Mouse (Mus musculus) left cerebral cortex, postnatal 10 days (tissue): Measurements from ENCODE around the gene Kat5. TPM values are rescaled to one million over a fixed set of nuclear protein-coding genes. Genes with fewer than 3 reads are reported as not detected.

ENCODE experiments used
- DNase-seq, 2 experiments: peaks; one replicate each; pipeline ENCODE4 v3.0.0; 2021 to 2022; ENCODE audit warnings: low spot score in 2 of 2, mixed read lengths in 1 of 2; ENCODE audit errors: extremely low spot score in 1 of 2
- intact Hi-C: fragments of 180-260 bp; cut with DNase I; formaldehyde crosslinking; loops from one replicate; pipeline ENCODE4 v1.15.1; 2025
- total RNA-seq, 2 experiments: library from RNA; stranded (reverse); gene quantifications; 2 replicates each; pipeline ENCODE4 v1.2.3; 2021

The Kat5 gene
- total RNA-seq: 10 to 100 TPM; 70.9 to 79.7 TPM

- intact Hi-C loops: no loop called here
- DNase-seq: peak; percentile 87 to 94
Observed at GRCm38 (mm10) chr19:5609547-5610404, at the start of gene Kat5. Gene Kat5, minus strand, starts transcription at chr19:5610237.

GRCm38 (mm10) chr19:5654720-5655298 lies 44.8 kb upstream of the Kat5 start:
- intact Hi-C loops: no loop called here
- DNase-seq: no peak

- intact Hi-C loops: no loop called here
- DNase-seq: no peak
Observed at GRCm38 (mm10) chr19:5653969-5654719, 44.1 kb upstream of the Kat5 start.

- no peak for DNase-seq
Observed at GRCm38 (mm10) chr19:5652570-5652969, 42.5 kb upstream of the Kat5 start.

GRCm38 (mm10) chr19:5651502-5652274 lies 41.7 kb upstream of the Kat5 start:
- intact Hi-C loops: no loop called here
- DNase-seq: no peak

More at GRCm38 (mm10) chr19:5652570-5652969, 42.5 kb upstream of the Kat5 start:
- intact Hi-C loops: no loop called here

- intact Hi-C loops: no loop called here
- no peak for DNase-seq
Observed at GRCm38 (mm10) chr19:5649298-5649741, 39.3 kb upstream of the Kat5 start.

- intact Hi-C loops: no loop called here
- DNase-seq: peak; percentile 69 to 90
Observed at GRCm38 (mm10) chr19:5648401-5649297, 38.6 kb upstream of the Kat5 start.

- intact Hi-C loops: no loop called here
Observed at GRCm38 (mm10) chr19:5647791-5648190, 37.8 kb upstream of the Kat5 start.

GRCm38 (mm10) chr19:5646731-5647330 lies 36.8 kb upstream of the Kat5 start:
- intact Hi-C loops: no loop called here
- no peak for DNase-seq

More at GRCm38 (mm10) chr19:5647791-5648190, 37.8 kb upstream of the Kat5 start:
- DNase-seq: no peak

- intact Hi-C loops: no loop called here
- no peak for DNase-seq
Observed at GRCm38 (mm10) chr19:5645280-5645679, 35.2 kb upstream of the Kat5 start.

- intact Hi-C loops: no loop called here
- no peak for DNase-seq
Observed at GRCm38 (mm10) chr19:5641641-5642040, 31.6 kb upstream of the Kat5 start.

GRCm38 (mm10) chr19:5641021-5641420 lies 31.0 kb upstream of the Kat5 start:
- no peak for DNase-seq
- intact Hi-C loops: no loop called here

GRCm38 (mm10) chr19:5640339-5640738 lies 30.3 kb upstream of the Kat5 start:
- DNase-seq: no peak
- intact Hi-C loops: no loop called here

- DNase-seq: no peak
- intact Hi-C loops: loop anchor here (5.0 kb wide), 1 partner anchor 36 kb away; the partner anchor contains the start of gene Rnaseh2c
Observed at GRCm38 (mm10) chr19:5638416-5639005, 28.5 kb upstream of the Kat5 start.

GRCm38 (mm10) chr19:5637069-5638047 lies 27.3 kb upstream of the Kat5 start, which contains the start of gene Rela:
Gene Rela, plus strand, starts transcription at chr19:5637483.
- intact Hi-C loops: loop anchor here (5.0 kb wide), 1 partner anchor 35 kb away; the partner anchor contains the start of gene Rnaseh2c
- DNase-seq: peak; percentile 78 to 94
